Mouse (Mus musculus) neural tube, embryonic 15.5 days (tissue): ENCODE results near the gene Mtcp1. TPM values are rescaled to one million over a fixed set of nuclear protein-coding genes. Genes with fewer than 3 reads are reported as not detected.

Experiments used
- ATAC-seq: fragments of 200-750 bp; cut with Nextera tagmentation; 2 replicates; pipeline ENCODE4 v1.8.0; 2017; ENCODE audit warnings: mild to moderate bottlenecking, moderate TSS enrichment, moderate library complexity; ENCODE audit not compliant: low FRiP score
- H3K27ac ChIP-seq: fragments of 300-500 bp; sonication (generic); replicated peaks from 2 replicates; pipeline ENCODE4 v1.5.1; 2015; ENCODE audit warnings: mild to moderate bottlenecking, inconsistent platforms
- H3K27me3 ChIP-seq: fragments of 300-500 bp; sonication (generic); replicated peaks from 2 replicates; pipeline ENCODE4 v1.6.1; 2015; ENCODE audit warnings: inconsistent platforms
- H3K36me3 ChIP-seq: fragments of 300-500 bp; sonication (generic); 2 replicates; pipeline ENCODE4 v1.6.1; 2015; ENCODE audit warnings: inconsistent platforms
- H3K4me1 ChIP-seq: fragments of 300-500 bp; sonication (generic); 2 replicates; pipeline ENCODE4 v1.6.1; 2015; ENCODE audit warnings: inconsistent platforms
- H3K4me2 ChIP-seq: fragments of 300-500 bp; sonication (generic); 2 replicates; pipeline ENCODE4 v1.6.1; 2015; ENCODE audit warnings: inconsistent platforms, mild to moderate bottlenecking, moderate library complexity
- H3K4me3 ChIP-seq: fragments of 300-500 bp; sonication (generic); replicated peaks from 2 replicates; pipeline ENCODE4 v1.5.1; 2015; ENCODE audit warnings: mild to moderate bottlenecking, inconsistent platforms
- H3K9ac ChIP-seq: fragments of 300-500 bp; sonication (generic); replicated peaks from 2 replicates; pipeline ENCODE4 v1.6.1; 2015; ENCODE audit warnings: mild to moderate bottlenecking, inconsistent platforms
- H3K9me3 ChIP-seq: fragments of 300-500 bp; sonication (generic); replicated peaks from 2 replicates; pipeline ENCODE4 v1.6.1; 2016; ENCODE audit warnings: inconsistent platforms
- polyA plus RNA-seq: library from polyadenylated mRNA; unstranded; fragments of >200 nt; fragmentation: Nextera tagmentation; extraction: Ambion mirVana; gene quantifications from 2 replicates; pipeline ENCODE4 v1.2.1, GENCODE M21; 2015

Mtcp1 gene
- polyA plus RNA-seq, 1 experiment from 2014 or later, result 5.7 TPM

- Histone ChIP-seq H3K36me3 (no peaks in the 10 kb centered on the region), H3K27ac (no peak overlapping the region), H3K4me1 (no peaks in the 10 kb centered on the region), H3K4me2 (no peak overlapping the region), H3K9me3 (no peaks in the 10 kb centered on the region), H3K4me3 (no peak overlapping the region), H3K9ac (no peak overlapping the region), H3K27me3 (no peaks in the 10 kb centered on the region)
- no peak for ATAC-seq
Observed at GRCm38 (mm10) chrX:75370197-75370596, 46.2 kb downstream of the Mtcp1 start.

Other genes with a start within 250 kb of the Mtcp1 start
- gene Fundc2, start 34.2 kb downstream of the Mtcp1 start, polyA plus RNA-seq, result 33.0 and 37.2 TPM in 2 replicates
- gene F8, start 34.0 kb downstream of the Mtcp1 start, polyA plus RNA-seq, result 2.0 TPM in 2 replicates
- 27.0 and 28.0 TPM in 2 replicates for gene Cmc4, start within 50 bp of the Mtcp1 start, polyA plus RNA-seq
- gene Brcc3, start within 50 bp of the Mtcp1 start, polyA plus RNA-seq, result 47.1 and 50.7 TPM in 2 replicates
- gene Vbp1, start 97.7 kb upstream of the Mtcp1 start, polyA plus RNA-seq, result 309 and 331 TPM in 2 replicates
- 23.5 and 27.4 TPM in 2 replicates for gene Rab39b, start 161.6 kb upstream of the Mtcp1 start, polyA plus RNA-seq